Mouse (Mus musculus) myocyte (in vitro differentiated cells): ENCODE measurements around the gene Sap30bp.

Experiments
- E2F4 ChIP-seq: IDR thresholded peaks from one replicate; pipeline ENCODE4 v1.6.1; 2011; ENCODE audit warnings: mild to moderate bottlenecking, control low read depth, moderate library complexity; ENCODE audit not compliant: insufficient read depth
- REST ChIP-seq: IDR thresholded peaks from one replicate; pipeline ENCODE4 v1.6.1; 2011; ENCODE audit warnings: mild to moderate bottlenecking, control low read depth, moderate library complexity; ENCODE audit not compliant: insufficient read depth, insufficient read length
- TCF12 ChIP-seq: IDR thresholded peaks from one replicate; pipeline ENCODE4 v1.6.1; 2011; ENCODE audit warnings: mild to moderate bottlenecking, control low read depth; ENCODE audit not compliant: poor library complexity, insufficient read depth, severe bottlenecking
- TCF3 ChIP-seq: IDR thresholded peaks from one replicate; pipeline ENCODE4 v1.6.1; 2011; ENCODE audit warnings: low read depth, control low read depth; ENCODE audit not compliant: insufficient read length

GRCm38 (mm10) chr11:115899486-115900266 lies 33.4 kb upstream of the Sap30bp start, which contains the start of gene Smim5:
- TF ChIP-seq E2F4 (no peak), TCF3 (peak; percentile 17), REST (peak; percentile 54), TCF12 (peak; percentile 17)
